Mouse (Mus musculus) E14TG2a.4 (cell line): ENCODE measurements around the gene Ube2i.

Experiments used
- H3K27me3 ChIP-seq: 2 replicates; pipeline ENCODE4 v1.6.1; 2014; ENCODE audit warnings: low read length, control low read depth; ENCODE audit not compliant: insufficient read depth
- H3K36me3 ChIP-seq: 2 replicates; pipeline ENCODE4 v1.6.1; 2014; ENCODE audit warnings: low read length, control low read depth; ENCODE audit not compliant: insufficient read depth
- H3K4me1 ChIP-seq: replicated peaks from 2 replicates; pipeline ENCODE4 v1.6.1; 2014; ENCODE audit warnings: low read depth, low read length, control low read depth
- H3K4me3 ChIP-seq: replicated peaks from 2 replicates; pipeline ENCODE4 v1.5.1; 2014; ENCODE audit warnings: mild to moderate bottlenecking, low read length
- H3K9me3 ChIP-seq: 2 replicates; pipeline ENCODE4 v1.6.1; 2014; ENCODE audit warnings: low read length, control low read depth
- CTCF ChIP-seq: conservative IDR thresholded peaks from 2 replicates; pipeline ENCODE4 v1.5.1; 2014; ENCODE audit warnings: low read length
- NANOG ChIP-seq: IDR thresholded peaks from 2 replicates; pipeline ENCODE4 v1.6.1; 2014; ENCODE audit warnings: borderline replicate concordance, low read length, mixed read lengths
- POU5F1 ChIP-seq: IDR thresholded peaks from 2 replicates; pipeline ENCODE4 v1.6.1; 2014; ENCODE audit warnings: low read length, borderline replicate concordance

Ube2i gene

DNA sequence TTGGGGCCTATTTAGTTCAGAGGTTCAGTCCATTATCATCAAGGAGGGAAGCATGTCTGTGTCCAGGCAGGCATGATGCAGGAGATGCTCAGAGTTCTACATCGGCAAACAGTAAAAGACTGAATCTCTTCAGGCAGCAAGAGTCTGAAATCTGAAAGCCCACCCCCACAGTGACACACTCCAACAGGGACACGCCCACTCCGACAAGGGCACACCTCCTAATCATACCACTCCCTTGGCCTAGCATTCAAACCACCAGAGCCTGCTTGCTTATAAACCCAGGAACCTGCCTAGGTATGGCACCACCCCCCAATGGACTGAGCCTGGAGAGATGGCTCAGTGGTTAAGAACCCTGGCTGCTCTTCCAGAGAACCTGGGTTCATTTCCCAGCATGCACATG is 59.0 kb downstream of the Ube2i start:
- peaks cover 93% of the 10 kb centered on the region for H3K36me3 ChIP-seq
- H3K4me3 ChIP-seq: no peak overlapping the region
- TF ChIP-seq CTCF: no peak
- no peak for TF ChIP-seq NANOG
- no peak for TF ChIP-seq POU5F1
- no peaks in the 10 kb centered on the region for H3K27me3 ChIP-seq
- H3K9me3 ChIP-seq: no peaks in the 10 kb centered on the region
- peaks cover 14% of the 10 kb centered on the region for H3K4me1 ChIP-seq
